Mouse (Mus musculus) frontal cortex, adult 2 months (tissue): ENCODE measurements around the gene Xntrpc. TPM values are rescaled to one million over a fixed set of nuclear protein-coding genes. Genes with fewer than 3 reads are reported as not detected.

ENCODE experiments used
- DNase-seq, 2 experiments: peaks; one replicate each; pipeline ENCODE4 v3.0.0; 2022; ENCODE audit warnings: low spot score in 1 of 2; ENCODE audit errors: extremely low spot score in 1 of 2
- polyA plus RNA-seq: library from polyadenylated mRNA; depleted of rRNA; stranded (reverse); fragments of >200 nt; gene quantifications from 2 replicates; pipeline ENCODE4 v1.2.3, GENCODE M21; 2012

Xntrpc gene
- polyA plus RNA-seq, 1 experiment: 3.9 TPM

DNA sequence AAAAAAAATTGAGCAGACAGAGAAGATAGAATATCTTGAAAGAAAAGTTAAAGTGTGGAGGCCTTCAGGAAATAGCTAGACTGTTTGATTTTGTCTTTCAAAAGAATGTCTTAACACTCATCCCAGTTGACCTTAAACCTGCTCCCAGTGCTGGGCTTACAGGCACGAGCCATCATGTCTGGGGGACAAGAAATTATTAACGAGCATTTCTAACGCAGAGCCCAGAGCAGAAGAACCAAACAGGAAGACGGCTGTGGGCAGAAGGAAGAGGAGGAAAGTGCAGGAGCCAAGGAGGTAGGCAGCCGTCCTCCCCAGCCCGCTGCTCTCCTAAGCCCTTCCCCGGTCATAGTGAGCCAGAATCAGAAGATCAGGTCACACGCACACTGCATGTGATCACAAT, 14.8 kb downstream of the Xntrpc start:
- DNase-seq: no peak

- DNase-seq: no peak
Observed at GRCm38 (mm10) chr7:102081784-102082183, 16.3 kb downstream of the Xntrpc start.

DNA sequence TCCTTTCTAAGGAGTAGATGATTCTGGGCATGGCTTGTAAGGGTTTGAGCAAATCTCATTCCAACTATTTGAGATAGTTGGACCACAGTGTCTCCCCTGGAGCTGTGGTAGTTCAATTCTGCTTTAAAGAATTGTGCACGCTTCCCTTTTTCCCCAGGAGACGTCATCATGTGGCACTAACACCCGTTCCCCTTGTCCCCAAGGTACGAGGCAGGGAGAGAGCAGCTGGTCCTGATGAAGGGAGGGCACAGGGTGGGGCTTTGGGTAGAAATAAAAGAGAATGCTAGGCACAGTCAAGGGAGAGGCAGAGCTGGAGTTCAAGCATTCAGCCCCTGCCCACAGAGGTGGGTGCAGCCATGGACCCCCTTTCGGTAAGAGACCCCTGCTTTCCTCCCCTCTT, 17.3 kb downstream of the Xntrpc start, which contains the start of gene Trpc2:
TSS of gene Trpc2 (plus strand) at position 301 of the 400 bp plus-strand sequence.
- no peak for DNase-seq

DNA sequence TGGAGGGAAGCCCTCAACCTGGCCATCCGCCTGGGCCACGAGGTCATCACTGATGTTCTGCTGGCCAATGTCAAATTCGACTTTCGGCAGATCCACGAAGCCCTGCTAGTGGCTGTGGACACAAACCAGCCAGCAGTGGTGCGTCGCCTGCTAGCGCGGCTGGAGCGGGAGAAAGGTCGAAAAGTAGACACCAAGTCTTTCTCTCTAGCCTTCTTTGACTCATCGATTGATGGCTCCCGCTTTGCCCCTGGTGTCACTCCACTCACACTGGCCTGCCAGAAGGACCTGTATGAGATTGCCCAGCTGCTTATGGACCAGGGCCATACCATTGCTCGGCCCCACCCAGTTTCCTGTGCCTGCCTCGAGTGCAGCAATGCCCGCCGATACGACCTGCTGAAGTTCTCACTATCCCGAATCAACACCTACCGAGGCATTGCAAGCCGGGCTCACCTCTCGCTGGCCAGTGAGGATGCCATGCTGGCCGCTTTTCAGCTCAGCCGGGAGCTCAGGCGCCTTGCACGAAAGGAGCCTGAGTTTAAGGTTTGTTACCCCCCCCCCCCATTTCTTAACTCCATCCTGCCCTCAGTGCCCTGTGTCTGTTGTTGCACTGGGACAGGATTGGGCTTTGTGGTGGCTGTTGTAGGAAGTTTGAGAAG, 18.7 kb downstream of the Xntrpc start:
- no peak for DNase-seq

DNA sequence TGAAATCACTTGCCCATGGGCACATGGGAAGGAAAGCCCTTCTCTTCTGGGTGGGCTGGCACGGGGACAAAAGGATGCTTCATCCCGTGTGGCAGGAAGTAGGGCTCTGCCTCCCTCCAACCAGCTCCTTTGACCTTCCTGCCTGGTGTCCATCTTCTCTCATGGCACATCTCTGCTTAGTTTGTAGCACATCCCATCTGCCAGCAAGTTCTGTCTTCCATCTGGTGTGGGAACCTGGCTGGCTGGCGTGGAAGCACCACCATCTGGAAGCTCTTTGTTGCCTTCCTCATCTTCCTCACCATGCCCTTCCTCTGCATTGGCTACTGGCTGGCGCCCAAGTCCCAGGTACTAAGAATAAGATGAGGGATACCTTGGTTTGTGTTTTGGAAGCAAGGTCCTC, 21.8 kb downstream of the Xntrpc start:
- peak in 1 of 2 experiments; percentile 45 for DNase-seq

- DNase-seq: no peak
Observed at GRCm38 (mm10) chr7:102099760-102100661, 34.5 kb downstream of the Xntrpc start.

- DNase-seq: no peak
Observed at GRCm38 (mm10) chr7:102100868-102101267, 35.4 kb downstream of the Xntrpc start.

GRCm38 (mm10) chr7:102101487-102101886, 36.0 kb downstream of the Xntrpc start, which contains the start of gene Art1:
Gene Art1, plus strand, starts transcription at chr7:102101743.
- no peak for DNase-seq

DNA sequence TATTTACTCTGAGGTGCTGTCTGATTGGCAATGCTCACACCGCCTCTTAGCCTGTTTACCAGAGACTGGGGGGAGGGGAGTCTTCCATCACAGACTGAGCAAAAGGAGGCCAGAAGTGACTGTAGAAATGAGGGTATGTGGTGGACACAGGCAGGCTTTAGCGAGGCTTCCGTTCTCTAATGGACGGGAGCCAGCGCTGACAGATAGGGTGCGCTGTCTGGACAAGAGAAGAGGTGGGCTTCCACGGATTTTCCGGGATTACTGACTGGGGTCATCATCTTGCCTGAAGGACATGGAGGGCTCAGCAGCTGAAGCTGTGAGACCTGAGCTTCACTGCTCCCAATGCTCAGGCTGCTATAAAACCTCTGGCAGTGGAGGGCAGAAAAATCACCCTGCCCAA, 36.7 kb downstream of the Xntrpc start:
- no peak for DNase-seq

DNA sequence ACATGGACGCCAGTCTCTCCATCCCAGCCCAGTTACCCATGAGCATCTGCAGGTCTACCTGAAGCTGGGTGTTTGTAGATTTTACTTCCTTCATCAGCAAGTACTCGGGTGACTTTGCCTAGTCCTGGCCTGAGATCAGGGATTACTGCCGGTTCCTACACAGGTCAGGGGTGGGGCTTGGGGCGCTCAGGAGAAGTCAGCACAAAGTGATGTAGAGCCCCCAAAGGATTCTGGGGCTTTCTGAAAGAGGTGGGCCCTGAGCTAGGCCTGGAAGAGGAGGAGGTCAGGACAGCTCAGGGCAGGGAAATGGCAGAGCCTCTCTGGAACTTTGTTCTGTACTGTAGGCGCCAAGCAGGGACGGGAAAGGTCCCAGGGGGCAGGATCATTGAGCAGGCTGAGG, 37.2 kb downstream of the Xntrpc start:
- DNase-seq: no peak

DNA sequence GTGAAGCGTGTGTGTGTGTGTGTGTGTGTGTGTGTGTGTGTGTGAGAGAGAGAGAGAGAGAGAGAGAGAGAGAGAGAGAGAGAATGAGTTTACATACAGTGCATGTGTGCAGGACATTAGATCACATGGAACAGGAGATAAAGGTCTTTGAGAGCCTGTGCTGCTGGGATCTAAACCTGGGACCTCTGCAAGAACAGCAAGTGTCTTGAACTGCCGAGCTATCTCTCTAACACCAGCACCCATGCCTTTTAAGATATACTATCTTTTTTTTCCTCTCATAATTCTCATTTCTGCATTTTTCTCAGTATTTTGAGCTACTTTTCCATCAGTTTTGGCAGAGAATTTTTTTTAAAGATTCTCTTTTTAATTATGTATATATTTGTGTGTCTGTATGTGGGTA, 38.0 kb downstream of the Xntrpc start:
- no peak for DNase-seq

DNA sequence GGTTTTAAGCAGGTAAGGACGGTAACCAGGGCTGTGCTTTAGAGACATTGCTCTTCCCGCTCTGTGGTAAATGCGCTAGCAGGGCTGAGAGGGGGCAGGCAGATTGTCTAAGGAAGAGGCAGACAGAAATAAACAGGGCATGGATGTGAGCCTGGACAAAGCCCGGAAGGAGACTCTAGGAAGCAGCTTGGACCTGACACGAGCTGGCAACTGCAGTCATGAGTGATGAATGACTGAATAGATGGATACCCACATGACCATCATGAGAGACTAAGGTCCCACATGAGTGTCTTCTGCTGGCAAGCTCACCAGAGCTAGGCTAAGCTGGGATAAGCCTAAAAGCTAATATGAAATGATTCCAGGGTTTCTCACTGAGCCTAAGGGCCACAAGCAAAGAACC, 38.6 kb downstream of the Xntrpc start:
- no peak for DNase-seq

DNA sequence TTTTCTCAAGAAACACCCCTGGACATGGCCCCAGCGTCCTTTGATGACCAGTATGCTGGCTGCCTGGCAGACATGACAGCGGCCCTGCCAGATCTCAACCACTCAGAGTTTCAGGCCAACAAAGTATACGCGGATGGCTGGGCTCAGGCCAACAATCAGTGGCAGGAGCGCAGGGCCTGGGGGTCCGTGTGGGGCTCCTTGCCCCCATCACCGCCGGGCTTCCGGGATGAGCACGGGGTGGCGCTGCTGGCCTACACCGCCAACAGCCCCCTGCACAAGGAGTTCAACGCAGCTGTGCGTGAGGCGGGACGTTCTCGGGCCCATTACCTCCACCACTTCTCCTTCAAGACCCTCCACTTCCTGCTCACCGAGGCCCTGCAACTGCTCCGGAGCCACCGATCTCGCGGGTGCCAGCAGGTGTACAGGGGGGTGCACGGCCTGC, 41.2 kb downstream of the Xntrpc start:
- no peak for DNase-seq

DNA sequence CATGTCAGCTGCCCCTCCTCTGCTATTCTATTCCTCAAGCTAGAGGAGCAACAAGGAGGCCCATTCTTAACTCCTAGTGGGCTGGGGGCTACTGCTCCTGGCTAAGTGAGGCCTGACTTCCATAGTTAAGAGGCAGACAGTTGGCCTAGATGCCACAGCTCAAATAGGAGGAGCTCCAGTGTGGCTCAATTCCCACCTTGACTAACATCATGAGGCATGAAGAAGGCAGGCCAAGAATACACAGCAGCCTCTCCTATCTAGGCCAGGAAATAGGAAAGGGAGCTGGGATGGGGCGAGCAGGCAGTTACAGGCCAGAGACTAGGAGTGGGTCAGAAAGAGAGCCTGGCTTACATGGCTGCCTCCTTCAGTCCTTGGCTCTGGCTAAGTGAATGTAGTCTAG, 42.7 kb downstream of the Xntrpc start:
- DNase-seq: no peak

GRCm38 (mm10) chr7:102109171-102109570, 43.7 kb downstream of the Xntrpc start, which contains the start of gene Art5:
Gene Art5, minus strand, starts transcription at chr7:102109489.
- no peak for DNase-seq

GRCm38 (mm10) chr7:102109746-102110145, 44.2 kb downstream of the Xntrpc start:
- no peak for DNase-seq

DNA sequence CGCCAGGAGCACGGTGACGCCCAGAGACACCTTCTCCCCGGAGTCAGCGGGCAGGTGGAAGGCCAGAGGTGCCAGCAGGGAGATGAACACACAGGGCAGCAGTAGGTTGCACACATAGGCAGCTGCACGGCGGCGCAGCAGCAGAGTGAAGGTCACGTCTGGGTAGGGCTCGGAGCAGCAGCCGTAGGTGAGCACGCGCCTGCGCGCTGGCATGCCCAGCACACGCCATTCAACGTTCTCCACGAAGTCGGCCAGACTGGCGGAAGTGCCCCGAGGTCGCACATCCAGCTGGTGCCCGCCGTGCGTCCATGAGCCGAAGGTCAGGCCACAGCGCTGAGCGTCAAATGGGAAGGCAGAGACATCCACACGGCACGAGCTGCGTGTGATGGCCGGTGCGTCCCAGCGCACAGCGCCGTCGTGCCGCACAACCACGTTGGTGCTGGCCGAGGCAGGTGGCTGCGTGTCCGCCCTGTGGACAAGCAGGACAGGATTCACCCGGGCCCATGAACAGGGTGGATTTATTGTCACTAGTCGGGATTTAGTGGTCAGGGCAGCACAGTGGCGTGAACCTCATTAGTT, 47.7 kb downstream of the Xntrpc start:
- DNase-seq: no peak

- peak in 1 of 2 experiments; percentile 10 for DNase-seq
Observed at GRCm38 (mm10) chr7:102116579-102117331, 51.2 kb downstream of the Xntrpc start, which contains the start of gene Chrna10. Gene Chrna10, minus strand, starts transcription at chr7:102116828.

DNA sequence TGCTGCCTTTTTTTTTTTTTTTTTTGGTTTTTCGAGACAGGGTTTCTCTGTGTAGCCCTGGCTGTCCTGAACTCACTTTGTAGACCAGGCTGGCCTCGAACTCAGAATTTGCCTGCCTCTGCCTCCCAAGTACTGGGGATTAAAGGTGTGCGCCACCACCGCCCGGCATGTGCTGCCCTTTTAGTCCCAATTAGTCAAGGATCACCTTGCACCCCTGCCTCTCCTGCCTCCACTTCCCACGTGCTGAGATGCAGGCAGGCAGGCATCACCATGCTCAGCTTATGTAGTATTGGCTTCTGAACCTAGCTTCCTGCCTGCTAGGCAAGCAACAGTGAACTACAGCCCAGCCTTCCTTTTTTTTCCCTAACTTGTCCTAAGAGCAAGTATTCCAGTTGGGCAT, 51.9 kb downstream of the Xntrpc start:
- no peak for DNase-seq

DNA sequence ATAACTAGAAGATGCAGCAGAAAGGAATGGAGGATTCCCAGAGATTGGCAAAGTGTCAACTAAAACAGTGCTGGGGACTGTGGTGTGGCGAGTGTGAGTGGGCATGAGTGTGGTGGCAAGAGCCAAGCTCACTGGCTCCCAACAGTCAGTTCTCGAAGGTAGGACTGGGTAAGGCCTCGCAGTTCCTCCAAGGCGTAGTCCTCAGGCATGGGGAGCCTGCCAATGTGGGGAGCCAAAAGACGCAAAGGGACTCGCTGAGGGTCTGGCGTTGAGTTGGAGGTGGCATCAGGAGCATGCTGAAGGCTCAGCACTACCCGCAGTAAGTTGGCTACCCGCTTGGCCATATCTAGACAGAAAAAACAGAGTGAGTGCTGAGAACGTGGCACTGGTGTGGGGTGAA, 54.8 kb downstream of the Xntrpc start:
- DNase-seq: no peak
